Mouse (Mus musculus) mouse trophoblast stem cell (cell line): ENCODE results near the gene Gm20696.

ENCODE experiments used
- in situ Hi-C, 2 experiments: fragments of 300-500 bp; cut with MseI, MboI; formaldehyde crosslinking; loops; 2 replicates in 1 of 2; 3 replicates in 1 of 2; pipeline ENCODE4 v1.15.1; 2025

Gm20696 gene

DNA sequence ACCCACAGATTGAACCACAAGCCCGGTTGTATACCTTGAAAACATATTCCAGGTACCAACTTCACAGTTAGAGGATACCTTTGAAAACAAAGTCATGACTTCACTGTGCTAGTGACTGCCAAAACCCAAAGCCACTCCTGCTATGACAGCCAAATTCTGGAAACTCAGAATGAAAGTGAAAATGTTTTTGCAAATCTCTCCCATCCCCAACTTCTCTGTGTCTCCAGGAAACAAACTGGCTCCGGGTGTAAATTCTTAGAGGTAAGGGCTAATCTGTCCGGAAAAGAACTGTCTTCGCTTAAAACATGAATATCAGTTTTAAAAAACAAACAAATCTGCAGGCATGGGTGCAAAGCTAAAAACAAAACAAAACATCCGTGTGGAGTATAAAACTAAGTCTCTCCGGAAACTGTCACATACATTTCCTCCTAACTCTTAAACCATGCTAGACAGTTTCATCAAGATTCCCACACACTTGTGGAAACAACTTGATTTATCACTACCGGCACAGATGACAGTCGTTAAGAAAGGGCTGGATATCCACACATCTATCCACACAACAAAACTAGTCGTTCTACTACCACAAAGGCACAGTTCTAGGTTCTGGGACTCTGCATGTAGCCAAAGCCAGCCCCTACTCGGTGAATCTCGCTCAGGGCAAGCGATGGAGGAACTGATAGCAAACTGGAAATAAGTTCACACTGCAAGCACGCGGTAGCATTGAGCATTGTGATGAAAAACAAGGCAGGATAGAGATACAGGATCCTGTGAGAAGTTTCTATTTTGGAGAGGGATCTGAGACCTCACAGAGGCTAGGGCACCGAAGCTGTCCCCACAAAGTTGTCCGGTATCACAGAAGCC, 910 bp downstream of the Gm20696 start:
- in situ Hi-C loops: no loop called here

GRCm38 (mm10) chr6:99663232-99663631, 3.4 kb downstream of the Gm20696 start:
- in situ Hi-C loops: no loop called here

GRCm38 (mm10) chr6:99660443-99660842, 6.2 kb downstream of the Gm20696 start:
- in situ Hi-C loops: no loop called here

GRCm38 (mm10) chr6:99658586-99658985, 8.0 kb downstream of the Gm20696 start:
- in situ Hi-C loops: no loop called here

- in situ Hi-C loops: no loop called here
Measured at GRCm38 (mm10) chr6:99656088-99656487, 10.5 kb downstream of the Gm20696 start.

GRCm38 (mm10) chr6:99655488-99655887, 11.1 kb downstream of the Gm20696 start:
- in situ Hi-C loops: no loop called here

GRCm38 (mm10) chr6:99654343-99654742, 12.3 kb downstream of the Gm20696 start:
- in situ Hi-C loops: no loop called here

GRCm38 (mm10) chr6:99652341-99652740, 14.3 kb downstream of the Gm20696 start:
- in situ Hi-C loops: no loop called here

GRCm38 (mm10) chr6:99649307-99649706, 17.3 kb downstream of the Gm20696 start:
- in situ Hi-C loops: no loop called here

- in situ Hi-C loops: no loop called here
Measured at GRCm38 (mm10) chr6:99646344-99646743, 20.3 kb downstream of the Gm20696 start.

DNA sequence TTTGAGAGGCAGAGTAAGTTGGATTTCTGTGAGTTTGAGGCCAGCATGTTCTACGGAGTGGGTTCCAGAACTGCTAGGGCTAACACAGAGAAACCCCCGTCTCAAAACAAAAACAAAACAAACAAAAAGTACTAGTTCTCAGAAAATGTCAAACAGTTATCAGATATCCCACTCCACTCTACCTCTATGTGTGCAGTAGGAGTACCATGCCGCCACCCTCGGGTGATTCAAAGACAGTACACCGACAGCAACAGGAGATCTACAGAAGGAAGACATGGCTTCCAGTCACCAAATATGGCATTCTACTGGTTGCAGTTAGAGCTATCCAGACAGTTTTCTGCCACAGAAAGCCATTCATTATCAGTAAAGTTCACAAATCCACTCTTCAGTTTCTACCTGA, 21.7 kb downstream of the Gm20696 start:
- in situ Hi-C loops: no loop called here

DNA sequence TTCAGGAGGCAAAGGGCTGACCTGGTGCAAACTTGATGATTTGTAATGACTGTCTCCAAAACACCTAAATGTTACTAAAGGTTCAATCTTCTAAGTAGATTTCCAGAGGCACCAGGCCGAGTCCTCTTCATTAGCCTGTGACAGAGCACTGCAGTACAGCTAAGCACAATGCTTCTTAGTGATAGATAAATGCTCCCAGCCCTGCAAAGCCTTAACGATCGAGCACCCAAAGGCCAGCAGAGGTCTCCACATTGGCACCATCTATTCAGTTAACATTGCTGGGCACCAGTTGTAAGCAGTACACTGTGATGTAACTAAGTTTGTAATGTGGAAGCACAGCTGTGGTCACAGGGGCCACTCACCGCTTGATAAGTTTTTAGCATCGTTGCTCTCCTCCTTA, 22.2 kb downstream of the Gm20696 start:
- in situ Hi-C loops: no loop called here

GRCm38 (mm10) chr6:99643439-99644199, 23.0 kb downstream of the Gm20696 start:
- in situ Hi-C loops: no loop called here

GRCm38 (mm10) chr6:99637456-99637855, 29.1 kb downstream of the Gm20696 start:
- in situ Hi-C loops: no loop called here

- in situ Hi-C loops: no loop called here
Measured at GRCm38 (mm10) chr6:99636801-99637200, 29.8 kb downstream of the Gm20696 start.

DNA sequence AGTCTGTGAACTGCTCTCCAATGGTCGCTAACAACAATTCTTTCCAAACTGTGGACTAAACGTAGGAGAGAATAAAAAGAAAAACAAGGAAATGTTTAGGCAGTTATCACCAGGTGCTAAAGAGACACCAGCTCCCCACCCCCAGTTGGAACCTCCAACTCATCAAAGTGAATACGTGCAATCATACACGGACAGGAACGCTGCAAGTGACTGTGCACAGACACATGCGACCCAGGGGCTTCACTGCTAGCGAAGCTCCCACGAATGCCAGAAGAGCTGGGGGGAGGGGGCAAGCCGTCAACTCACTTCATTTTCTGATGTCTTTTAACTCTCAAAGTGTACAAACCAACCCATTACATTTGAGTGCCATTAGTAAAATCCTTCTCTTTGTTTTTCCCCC, 30.5 kb downstream of the Gm20696 start:
- in situ Hi-C loops: no loop called here

DNA sequence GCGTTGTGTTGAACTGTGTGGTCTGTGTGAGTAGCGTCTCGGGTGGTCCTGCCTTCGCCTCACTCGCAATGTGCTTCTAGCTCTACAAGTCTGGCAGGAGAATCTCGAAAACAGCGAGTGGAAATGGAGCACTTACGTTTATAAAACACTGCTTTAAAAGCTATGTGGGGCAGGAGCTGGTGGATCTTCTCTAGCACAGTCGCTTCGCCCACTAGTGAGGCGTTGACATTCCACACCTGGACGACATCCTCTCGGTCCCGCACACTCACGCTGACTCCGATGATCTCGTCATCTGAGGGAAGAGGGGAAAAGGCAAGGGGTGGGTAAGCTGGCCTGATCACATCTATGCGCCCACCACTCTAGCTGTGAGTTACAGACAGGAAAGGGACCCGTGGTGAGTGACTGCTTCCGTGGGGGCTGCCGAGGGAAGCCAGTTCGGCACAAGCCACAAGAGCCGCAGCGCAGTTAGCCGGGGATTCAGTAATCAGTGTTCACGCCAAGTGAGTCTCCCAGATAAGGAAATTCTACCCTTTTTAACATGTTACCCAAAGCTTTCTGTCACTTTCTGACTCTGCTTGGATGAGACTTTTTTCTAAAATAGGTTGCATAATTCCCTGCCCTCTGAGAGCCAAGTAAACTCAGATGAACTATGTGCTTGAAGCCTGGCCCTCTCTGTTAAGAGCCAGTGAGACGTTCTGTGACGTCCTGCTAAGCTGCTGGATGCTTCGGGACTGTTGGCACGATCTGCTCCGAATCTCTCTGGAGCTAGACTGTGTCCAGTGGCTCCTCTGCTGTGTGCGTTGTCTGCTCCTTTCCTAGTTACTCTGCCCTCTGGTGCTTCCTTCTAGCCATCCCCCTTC, 34.2 kb downstream of the Gm20696 start:
- in situ Hi-C loops: no loop called here

- in situ Hi-C loops: no loop called here
Measured at GRCm38 (mm10) chr6:99631637-99632036, 35.0 kb downstream of the Gm20696 start.

DNA sequence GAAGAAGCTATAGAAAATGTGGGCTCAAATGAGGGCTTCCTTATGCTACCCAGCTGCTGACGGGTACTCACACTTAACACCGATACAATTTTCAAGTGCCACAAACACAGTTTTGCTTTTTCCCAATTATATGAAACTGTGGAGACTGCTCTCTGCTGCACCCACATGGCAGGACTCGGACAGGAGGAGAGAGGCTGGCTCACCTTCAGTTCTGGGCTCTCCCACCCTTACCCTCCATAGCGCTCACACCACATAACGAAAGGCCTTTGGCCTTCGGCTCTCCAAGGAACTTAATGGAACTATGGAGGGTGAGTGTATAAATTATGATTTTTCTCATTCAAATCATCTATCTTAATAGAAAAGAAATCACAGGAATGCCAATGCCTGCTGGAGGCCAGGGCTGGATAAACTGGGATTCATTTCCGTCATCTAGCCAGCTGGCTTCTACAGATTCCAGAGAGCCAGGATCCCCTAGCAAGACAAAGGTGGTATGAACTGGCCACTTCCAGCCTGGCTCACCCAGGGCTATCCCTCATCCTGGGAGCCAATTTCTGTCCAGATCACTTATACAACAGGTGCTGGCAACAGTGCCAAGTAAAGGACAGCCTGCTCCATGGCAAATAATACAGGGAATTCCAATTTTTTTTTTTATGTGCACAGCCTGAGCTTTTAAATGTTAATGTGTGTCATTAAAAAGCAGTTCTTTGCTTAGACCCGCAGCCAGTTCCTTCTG, 36.7 kb downstream of the Gm20696 start:
- in situ Hi-C loops: no loop called here

GRCm38 (mm10) chr6:99626347-99626746, 40.2 kb downstream of the Gm20696 start:
- in situ Hi-C loops: no loop called here

DNA sequence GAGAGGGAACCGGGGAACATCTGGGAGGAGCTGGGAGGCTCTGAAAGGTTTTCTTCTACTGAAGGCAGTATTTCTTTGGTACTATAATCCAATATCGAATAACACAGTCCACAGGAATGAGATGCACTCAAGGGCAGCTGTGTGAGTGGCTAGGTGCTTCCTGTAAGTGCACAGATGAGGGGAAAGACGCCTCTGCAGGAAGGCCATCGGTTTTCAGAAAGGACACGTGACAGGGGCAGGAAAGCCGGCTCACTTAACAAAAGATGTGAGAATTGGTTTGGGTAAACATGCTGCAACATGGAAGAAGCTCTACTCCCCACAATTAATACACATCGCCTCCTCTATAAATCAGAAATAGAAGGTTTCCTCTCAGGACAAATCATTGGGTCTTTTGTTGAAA, 40.8 kb downstream of the Gm20696 start:
- in situ Hi-C loops: no loop called here
